Mouse (Mus musculus): ENCODE results near the gene Troap. TPM values are rescaled to one million over a fixed set of nuclear protein-coding genes. Genes with fewer than 3 reads are reported as not detected.
A peak's percentile ranks its signal among the peaks of the same experiment; 100 is the strongest.

The Troap gene
- polyA plus RNA-seq, 1 experiment from 2014 or later = 23.7 TPM

GRCm38 (mm10) chr15:99031388-99031675, 43.0 kb upstream of the Troap start:
- in situ Hi-C loops (cut with MboI; ENCODE audit: low pct_unique_long_range_greater_than_20kb) = no loop called here
- H3K27me3 ChIP-seq = no peaks in the 10 kb centered on the region
- ATAC-seq (no peak), DNase-seq (ENCODE audit: low read depth, low spot score) (no peak)
- CTCF ChIA-PET = interaction anchor here (1.0 to 4.1 kb wide), 6 partner anchors 9 to 38 kb away, joined by 3 to 27 read pairs (median 4); no protein-coding TSS in a partner anchor
- POLR2A ChIA-PET = interaction anchor here (0.8 to 6.5 kb wide), 2 partner anchors 10 to 461 kb away, joined by 3 to 46 read pairs; partner anchors contain the start of genes 4930415O20Rik and Ccnt1
- no peak for TF ChIP-seq CTCF (IDR thresholded peaks at IDR 0.05)

DNA sequence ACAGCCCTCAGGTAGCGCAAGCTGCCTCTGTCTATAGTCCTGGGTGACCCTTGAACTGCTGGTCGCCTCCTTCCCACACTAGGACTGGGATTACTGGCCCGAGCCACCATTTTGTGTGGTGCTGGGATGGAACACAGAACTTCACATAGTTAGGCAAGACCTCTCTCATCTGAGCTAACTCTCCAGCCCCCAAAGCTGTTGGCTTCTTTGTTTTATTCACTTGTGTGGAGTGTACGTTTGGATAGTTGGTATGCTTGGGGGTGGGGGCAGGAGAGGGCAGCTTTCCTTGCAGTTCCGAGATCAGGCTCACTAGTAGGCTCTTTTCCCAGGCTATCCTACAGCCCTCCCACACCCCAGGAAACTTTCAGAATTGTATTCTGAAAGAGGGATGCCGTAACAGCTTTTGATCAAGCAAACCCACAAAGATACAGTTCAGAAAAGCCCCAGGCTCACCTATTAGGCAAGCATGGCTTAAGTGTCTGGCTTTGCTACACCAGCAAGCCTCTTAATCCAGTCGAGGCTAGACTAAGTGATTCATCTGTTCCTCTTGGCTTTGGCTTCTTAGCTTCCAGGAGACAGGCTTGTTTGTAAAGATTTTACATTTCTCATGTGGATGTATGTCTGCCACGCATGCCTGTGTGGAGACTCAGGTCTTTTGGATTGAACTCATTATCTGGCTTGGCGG, 42.2 kb upstream of the Troap start:
- CTCF ChIA-PET = interaction anchor here (0.8 to 4.1 kb wide), 6 partner anchors 9 to 68 kb away, joined by 3 to 27 read pairs (median 3); no protein-coding TSS in a partner anchor
- ATAC-seq (no peak), DNase-seq (ENCODE audit: low read depth, low spot score) (no peak)
- POLR2A ChIA-PET = interaction anchor here (0.5 to 6.5 kb wide), 6 partner anchors 9 to 201 kb away, joined by 3 to 46 read pairs (median 3); partner anchors contain the start of genes Gm49450 and Tuba1a
- in situ Hi-C loops (cut with MboI; ENCODE audit: low pct_unique_long_range_greater_than_20kb) = no loop called here
- no peak for TF ChIP-seq CTCF (IDR thresholded peaks at IDR 0.05)
- H3K27me3 ChIP-seq = no peaks in the 10 kb centered on the region

- no peak for TF ChIP-seq CTCF (IDR thresholded peaks at IDR 0.05)
- CTCF ChIA-PET = interaction anchor here (0.8 to 4.1 kb wide), 6 partner anchors 8 to 67 kb away, joined by 3 to 27 read pairs (median 3); no protein-coding TSS in a partner anchor
- in situ Hi-C loops (cut with MboI; ENCODE audit: low pct_unique_long_range_greater_than_20kb) = no loop called here
- POLR2A ChIA-PET = interaction anchor here (0.5 to 6.5 kb wide), 5 partner anchors 9 to 202 kb away, joined by 3 to 46 read pairs (median 3); partner anchors contain the start of genes Gm49450 and Tuba1a
- ATAC-seq = no peak
- no peaks in the 10 kb centered on the region for H3K27me3 ChIP-seq
- DNase-seq (ENCODE audit: low read depth, low spot score) = no peak
Measured at GRCm38 (mm10) chr15:99032726-99033250, 41.6 kb upstream of the Troap start.

GRCm38 (mm10) chr15:99033498-99034270, 40.7 kb upstream of the Troap start:
- in situ Hi-C loops (cut with MboI; ENCODE audit: low pct_unique_long_range_greater_than_20kb) = no loop called here
- TF ChIP-seq CTCF (IDR thresholded peaks at IDR 0.05) = no peak
- ATAC-seq (no peak), DNase-seq (ENCODE audit: low read depth, low spot score) (peak; percentile 83)
- no peaks in the 10 kb centered on the region for H3K27me3 ChIP-seq
- CTCF ChIA-PET = interaction anchor here (1.9 kb wide), 1 partner anchor 8 kb away, joined by 8 read pairs; no protein-coding TSS in a partner anchor
- POLR2A ChIA-PET = interaction anchor here (0.7 to 6.5 kb wide), 2 partner anchors 8 to 64 kb away, joined by 3 to 46 read pairs; no protein-coding TSS in a partner anchor

DNA sequence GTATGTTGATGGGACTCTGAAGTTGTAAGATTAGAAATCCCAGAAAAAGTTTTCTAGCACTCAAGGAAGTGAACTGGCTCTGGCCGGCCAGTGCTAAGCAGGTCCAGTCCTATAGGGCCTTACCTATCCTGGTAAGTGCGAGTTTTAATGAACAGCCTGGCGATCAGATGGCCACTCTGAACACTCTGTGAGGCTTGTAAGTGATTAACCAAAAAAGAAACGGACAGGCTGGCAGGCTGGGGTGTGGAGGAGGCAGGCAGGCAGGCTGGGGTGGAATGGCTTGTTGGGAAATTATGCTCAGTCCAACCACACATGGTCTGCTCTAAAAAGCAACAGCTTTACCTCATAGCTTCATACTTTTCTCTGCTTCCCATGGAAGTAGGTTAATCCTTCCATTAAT, 38.9 kb upstream of the Troap start:
- in situ Hi-C loops (cut with MboI; ENCODE audit: low pct_unique_long_range_greater_than_20kb) = no loop called here
- DNase-seq (ENCODE audit: low read depth, low spot score) = no peak
- ATAC-seq = no peak
- no peak for TF ChIP-seq CTCF (IDR thresholded peaks at IDR 0.05)
- POLR2A ChIA-PET = no interaction called here
- CTCF ChIA-PET = interaction anchor here (0.8 to 1.0 kb wide), 2 partner anchors 11 to 14 kb away, joined by 4 to 6 read pairs; no protein-coding TSS in a partner anchor
- H3K27me3 ChIP-seq = no peaks in the 10 kb centered on the region

DNA sequence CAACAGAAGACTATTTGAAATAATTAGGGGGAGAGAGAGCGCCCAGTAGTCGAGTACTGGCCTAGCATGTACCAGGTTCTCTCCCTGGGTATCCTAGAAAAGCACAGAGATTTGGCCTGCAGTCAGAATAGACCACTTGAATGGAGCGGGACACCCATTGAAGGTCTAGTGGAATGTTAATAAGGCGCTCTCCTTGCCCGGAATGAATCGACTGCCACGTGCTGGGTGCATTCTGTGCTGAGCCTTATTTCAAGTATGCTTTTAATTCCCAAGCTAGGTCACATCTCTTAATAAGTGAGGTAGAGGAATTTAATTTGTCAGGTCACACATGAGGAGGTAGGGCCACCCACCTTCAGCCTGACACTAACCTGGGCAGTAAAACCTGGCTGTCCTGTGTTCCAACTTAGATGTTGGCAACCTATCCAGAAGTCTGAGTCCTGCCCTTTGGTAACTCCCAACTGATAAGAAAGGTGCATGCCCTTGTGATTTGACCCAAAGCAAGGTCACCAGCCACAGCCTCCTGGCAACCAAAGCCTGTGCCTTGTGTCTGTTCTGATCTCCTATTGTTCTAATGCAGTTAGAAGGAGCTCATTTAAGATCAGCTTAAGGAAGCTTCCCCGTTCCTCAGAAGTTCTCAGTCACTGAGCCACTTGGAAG, 38.0 kb upstream of the Troap start:
- TF ChIP-seq CTCF (IDR thresholded peaks at IDR 0.05) = no peak
- ChIA-PET POLR2A (no interaction called here), CTCF (no interaction called here)
- no peak for ATAC-seq
- in situ Hi-C loops (cut with MboI; ENCODE audit: low pct_unique_long_range_greater_than_20kb) = no loop called here
- no peak for DNase-seq (ENCODE audit: low read depth, low spot score)
- H3K27me3 ChIP-seq = no peaks in the 10 kb centered on the region

DNA sequence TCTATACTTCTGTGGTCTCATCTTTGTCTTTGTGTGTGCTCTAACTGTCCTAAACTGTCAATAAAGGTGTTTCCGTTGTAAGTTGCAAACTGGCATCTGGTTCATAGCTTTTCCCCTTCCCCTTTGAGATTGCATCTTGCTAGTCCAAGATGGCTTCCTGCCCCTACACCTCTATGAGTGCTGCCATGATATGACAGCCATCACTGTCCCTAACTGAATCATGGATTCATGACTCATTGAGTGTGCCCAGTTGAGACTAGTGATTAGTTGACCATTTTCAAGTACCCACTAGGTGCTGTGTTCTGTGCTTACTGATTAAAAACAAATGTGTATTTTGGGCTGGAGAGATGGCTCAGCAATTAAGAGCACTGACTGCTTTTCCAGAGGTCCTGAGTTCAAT, 36.4 kb upstream of the Troap start:
- ChIA-PET CTCF (no interaction called here), POLR2A (no interaction called here)
- no peak for ATAC-seq
- in situ Hi-C loops (cut with MboI; ENCODE audit: low pct_unique_long_range_greater_than_20kb) = no loop called here
- H3K27me3 ChIP-seq = no peaks in the 10 kb centered on the region
- no peak for DNase-seq (ENCODE audit: low read depth, low spot score)
- no peak for TF ChIP-seq CTCF (IDR thresholded peaks at IDR 0.05)

GRCm38 (mm10) chr15:99038797-99039196, 35.6 kb upstream of the Troap start:
- ChIA-PET CTCF (interaction anchor here (0.5 kb wide), 1 partner anchor 200 kb away, joined by 3 read pairs; no protein-coding TSS in a partner anchor), POLR2A (no interaction called here)
- DNase-seq (ENCODE audit: low read depth, low spot score) = no peak
- in situ Hi-C loops (cut with MboI; ENCODE audit: low pct_unique_long_range_greater_than_20kb) = no loop called here
- no peak for ATAC-seq
- TF ChIP-seq CTCF (IDR thresholded peaks at IDR 0.05) = no peak
- H3K27me3 ChIP-seq = no peaks in the 10 kb centered on the region

DNA sequence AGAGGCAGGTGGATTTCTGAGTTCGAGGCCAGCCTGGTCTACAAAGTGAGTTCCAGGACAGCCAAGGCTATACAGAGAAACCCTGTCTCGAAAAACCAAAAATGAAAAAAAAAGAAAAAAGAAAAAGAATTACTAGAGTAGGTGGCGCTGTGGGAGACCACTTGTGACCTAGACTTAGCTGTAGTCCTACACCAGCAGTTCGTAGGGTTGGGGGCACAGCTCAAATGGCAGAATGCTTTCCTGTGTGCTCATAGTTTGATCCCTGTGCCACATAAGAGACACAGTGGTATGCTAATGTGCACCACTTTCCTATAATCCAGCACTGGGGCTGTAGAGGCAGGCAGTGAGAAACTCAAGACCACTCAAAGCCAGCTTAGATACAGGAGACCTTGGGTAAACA, 35.1 kb upstream of the Troap start:
- TF ChIP-seq CTCF (IDR thresholded peaks at IDR 0.05) = no peak
- H3K27me3 ChIP-seq = no peaks in the 10 kb centered on the region
- in situ Hi-C loops (cut with MboI; ENCODE audit: low pct_unique_long_range_greater_than_20kb) = no loop called here
- CTCF ChIA-PET = interaction anchor here (0.7 to 3.3 kb wide), 3 partner anchors 8 to 22 kb away, joined by 3 to 37 read pairs (median 27); partner anchors contain the start of gene Tuba1c
- ATAC-seq = no peak
- DNase-seq (ENCODE audit: low read depth, low spot score) = no peak
- POLR2A ChIA-PET = interaction anchor here (3.9 kb wide), 1 partner anchor 9 kb away, joined by 46 read pairs; the partner anchor contains the start of gene Tuba1c

All from Patski (cell line).